Mouse (Mus musculus): ENCODE data around the gene Cox6a2. TPM values are rescaled to one million over a fixed set of nuclear protein-coding genes. Genes with fewer than 3 reads are reported as not detected.
"Not testable (repeated sequence)": the region's sequence is repeated elsewhere in the genome, so short reads cannot be mapped to it uniquely, and the experiment has no call there.

The Cox6a2 gene
- polyA plus RNA-seq, 1 experiment: 77.1 TPM

- no peak overlapping the region for H3K27ac ChIP-seq (ENCODE audit: insufficient read depth, low read depth, low read length)
- WGBS: 79% methylated on average over 3 of the region's 3 CpGs
- no peak overlapping the region for H3K4me3 ChIP-seq (ENCODE audit: insufficient read depth, low read depth, low read length)
- no peaks in the 10 kb centered on the region for H3K27me3 ChIP-seq (replicated peaks; ENCODE audit: control insufficient read depth, insufficient read depth, low read length)
- no peak for DNase-seq
- TF ChIP-seq CTCF (conservative IDR thresholded peaks at IDR 0.05; ENCODE audit: insufficient read depth, insufficient read length, low read depth, low read length) (no peak), POLR2A (IDR thresholded peaks at IDR 0.05; ENCODE audit: low read depth, low read length) (no peak)
- no peaks in the 10 kb centered on the region for H3K36me3 ChIP-seq (ENCODE audit: control insufficient read depth, insufficient read depth, low read length)
- no peaks in the 10 kb centered on the region for H3K4me1 ChIP-seq (ENCODE audit: control insufficient read depth, insufficient read depth, low read length)
Measured at GRCm38 (mm10) chr7:128169996-128170395, 36.2 kb downstream of the Cox6a2 start.

- Histone ChIP-seq H3K27me3 (replicated peaks; ENCODE audit: control insufficient read depth, insufficient read depth, low read length) (no peaks in the 10 kb centered on the region), H3K4me1 (ENCODE audit: control insufficient read depth, insufficient read depth, low read length) (no peaks in the 10 kb centered on the region), H3K4me3 (ENCODE audit: insufficient read depth, low read depth, low read length) (no peak overlapping the region), H3K27ac (ENCODE audit: insufficient read depth, low read depth, low read length) (no peak overlapping the region), H3K36me3 (ENCODE audit: control insufficient read depth, insufficient read depth, low read length) (no peaks in the 10 kb centered on the region)
- WGBS: 94% methylated on average over 7 of the region's 7 CpGs
- TF ChIP-seq CTCF (conservative IDR thresholded peaks at IDR 0.05; ENCODE audit: insufficient read depth, insufficient read length, low read depth, low read length) (no peak), POLR2A (IDR thresholded peaks at IDR 0.05; ENCODE audit: low read depth, low read length) (no peak)
- DNase-seq: no peak
Measured at GRCm38 (mm10) chr7:128166391-128166790, 39.8 kb downstream of the Cox6a2 start.

GRCm38 (mm10) chr7:128164001-128164400, 42.2 kb downstream of the Cox6a2 start:
- Histone ChIP-seq H3K4me1 (ENCODE audit: control insufficient read depth, insufficient read depth, low read length) (no peaks in the 10 kb centered on the region), H3K27me3 (replicated peaks; ENCODE audit: control insufficient read depth, insufficient read depth, low read length) (no peaks in the 10 kb centered on the region), H3K4me3 (ENCODE audit: insufficient read depth, low read depth, low read length) (no peak overlapping the region), H3K36me3 (ENCODE audit: control insufficient read depth, insufficient read depth, low read length) (no peaks in the 10 kb centered on the region), H3K27ac (ENCODE audit: insufficient read depth, low read depth, low read length) (no peak overlapping the region)
- WGBS: 97% methylated on average over 4 of the region's 4 CpGs
- TF ChIP-seq CTCF (conservative IDR thresholded peaks at IDR 0.05; ENCODE audit: insufficient read depth, insufficient read length, low read depth, low read length): no peak
- TF ChIP-seq POLR2A (IDR thresholded peaks at IDR 0.05; ENCODE audit: low read depth, low read length): no peak
- no peak for DNase-seq

- H3K27ac ChIP-seq (ENCODE audit: insufficient read depth, low read depth, low read length); H3K4me3 ChIP-seq (ENCODE audit: insufficient read depth, low read depth, low read length); H3K36me3 ChIP-seq (ENCODE audit: control insufficient read depth, insufficient read depth, low read length); H3K4me1 ChIP-seq (ENCODE audit: control insufficient read depth, insufficient read depth, low read length); DNase-seq; H3K27me3 ChIP-seq (replicated peaks; ENCODE audit: control insufficient read depth, insufficient read depth, low read length): not testable (repeated sequence)
- 69% methylated on average over 8 of the region's 8 CpGs for WGBS
Measured at GRCm38 (mm10) chr7:128158688-128159354, 47.4 kb downstream of the Cox6a2 start.

Other genes starting within 250 kb of the Cox6a2 start
- 183 and 196 TPM in 2 replicates for gene Fus, start 238.9 kb downstream of the Cox6a2 start, polyA plus RNA-seq (2012; rRNA removed)
- gene Pycard, start 212.5 kb downstream of the Cox6a2 start, polyA plus RNA-seq (2012; rRNA removed): 52.8 and 60.0 TPM in 2 replicates
- gene Trim72, start 202.4 kb downstream of the Cox6a2 start, polyA plus RNA-seq (2012; rRNA removed): 0.29 and 2.8 TPM in 2 replicates
- gene Itgam, start 143.7 kb downstream of the Cox6a2 start, polyA plus RNA-seq (2012; rRNA removed): 2.4 and 7.0 TPM in 2 replicates
- gene Gm49368, start 143.7 kb downstream of the Cox6a2 start, polyA plus RNA-seq (2012; rRNA removed): not detected in 2 replicates
- gene Itgax, start 76.8 kb downstream of the Cox6a2 start, polyA plus RNA-seq (2012; rRNA removed): 1.9 TPM in 2 replicates
- gene Itgad, start 52.0 kb downstream of the Cox6a2 start, polyA plus RNA-seq (2012; rRNA removed): 0.05 and 0.08 TPM in 2 replicates
- gene Armc5, start 31.0 kb upstream of the Cox6a2 start, polyA plus RNA-seq (2012; rRNA removed): 27.9 and 35.1 TPM in 2 replicates
- 3.1 and 3.2 TPM in 2 replicates for gene 9130023H24Rik, start 31.6 kb upstream of the Cox6a2 start, polyA plus RNA-seq (2012; rRNA removed)
- 15.1 and 16.1 TPM in 2 replicates for gene Tgfb1i1, start 40.4 kb upstream of the Cox6a2 start, polyA plus RNA-seq (2012; rRNA removed)
- 1,002 and 1,068 TPM in 2 replicates for gene Slc5a2, start 59.3 kb upstream of the Cox6a2 start, polyA plus RNA-seq (2012; rRNA removed)
- 29.4 and 37.8 TPM in 2 replicates for gene BC017158, start 91.8 kb upstream of the Cox6a2 start, polyA plus RNA-seq (2012; rRNA removed)
- 2.3 and 5.1 TPM in 2 replicates for gene Rgs10, start 212.4 kb upstream of the Cox6a2 start, polyA plus RNA-seq (2012; rRNA removed)